Mouse (Mus musculus) liver, postnatal 0 days (tissue): ENCODE measurements around the gene Anapc16. TPM values are rescaled to one million over a fixed set of nuclear protein-coding genes. Genes with fewer than 3 reads are reported as not detected.

ENCODE experiments used
- ATAC-seq: fragments of 200-750 bp; cut with Nextera tagmentation; 2 replicates; pipeline ENCODE4 v1.8.0; 2017; ENCODE audit warnings: mild to moderate bottlenecking, moderate library complexity
- DNase-seq: peaks from one replicate; pipeline ENCODE4 v3.0.0-alpha.2; 2016
- H3K27ac ChIP-seq: fragments of 300-500 bp; sonication (generic); 2 replicates; pipeline ENCODE4 v1.5.1; 2014; ENCODE audit warnings: antibody characterized with exemption, moderate library complexity, mild to moderate bottlenecking, low read depth
- H3K27me3 ChIP-seq: fragments of 300-500 bp; sonication (generic); 2 replicates; pipeline ENCODE4 v1.6.1; 2014; ENCODE audit warnings: low read length, control low read depth, mixed read lengths; ENCODE audit not compliant: insufficient read depth
- H3K36me3 ChIP-seq: fragments of 300-500 bp; sonication (generic); replicated peaks from 2 replicates; pipeline ENCODE4 v1.6.1; 2014; ENCODE audit warnings: mild to moderate bottlenecking, control low read depth, low read length, moderate library complexity, mixed read lengths; ENCODE audit not compliant: insufficient read depth
- H3K4me1 ChIP-seq: fragments of 300-500 bp; sonication (generic); 2 replicates; pipeline ENCODE4 v1.6.1; 2014; ENCODE audit warnings: antibody characterized with exemption, mild to moderate bottlenecking, control low read depth; ENCODE audit not compliant: insufficient read depth
- H3K4me2 ChIP-seq: fragments of 300-500 bp; sonication (generic); 2 replicates; pipeline ENCODE4 v1.6.1; 2014; ENCODE audit warnings: low read depth, mild to moderate bottlenecking, low read length, moderate library complexity, mixed read lengths
- H3K4me3 ChIP-seq: fragments of 300-500 bp; sonication (generic); 2 replicates; pipeline ENCODE4 v1.5.1; 2014; ENCODE audit warnings: low read depth, low read length
- H3K9ac ChIP-seq: fragments of 300-500 bp; sonication (generic); replicated peaks from 2 replicates; pipeline ENCODE4 v1.6.1; 2014; ENCODE audit warnings: mild to moderate bottlenecking, moderate library complexity
- H3K9me3 ChIP-seq: fragments of 300-500 bp; sonication (generic); 2 replicates; pipeline ENCODE4 v1.6.1; 2016; ENCODE audit warnings: mild to moderate bottlenecking, control low read depth, low read length, mixed read lengths
- CTCF ChIP-seq: sonication (generic); IDR thresholded peaks from 2 replicates; pipeline ENCODE4 v1.5.1; 2016; ENCODE audit warnings: antibody characterized with exemption, low read depth
- EP300 ChIP-seq: IDR thresholded peaks from 2 replicates; pipeline ENCODE4 v1.6.1; 2016; ENCODE audit warnings: antibody characterized with exemption, low read depth, mild to moderate bottlenecking
- WGBS: fragments of 180-500 bp; shearing (Covaris S2); extraction: QIAGEN DNeasy Blood & Tissue Kit; methylation state at CpG from one replicate; pipeline ENCODE4 v1.1.7; 2014; ENCODE audit not compliant: insufficient replicate concordance; 5-methylcytosine and 5-hydroxymethylcytosine counted together
- polyA plus RNA-seq: library from polyadenylated mRNA; unstranded; fragments of >200 nt; fragmentation: Nextera tagmentation; extraction: Ambion mirVana; gene quantifications from 2 replicates; pipeline ENCODE4 v1.2.1, GENCODE M21; 2015

Gene Anapc16
- polyA plus RNA-seq, 1 experiment from 2014 or later: 37.7 TPM

- Histone ChIP-seq H3K36me3 (no peaks in the 10 kb centered on the region), H3K9me3 (no peaks in the 10 kb centered on the region), H3K4me3 (no peak overlapping the region), H3K27ac (no peak overlapping the region), H3K4me1 (no peaks in the 10 kb centered on the region), H3K9ac (no peak overlapping the region), H3K4me2 (no peak overlapping the region), H3K27me3 (no peaks in the 10 kb centered on the region)
- 61% methylated on average over 5 of the region's 5 CpGs for WGBS
- DNase-seq: no peak
- no peak for ATAC-seq
- TF ChIP-seq CTCF: no peak
- TF ChIP-seq EP300: no peak
Measured at GRCm38 (mm10) chr10:60033064-60033463, 30.1 kb upstream of the Anapc16 start.

GRCm38 (mm10) chr10:60032622-60033021 lies 29.7 kb upstream of the Anapc16 start:
- Histone ChIP-seq H3K27ac (no peak overlapping the region), H3K9me3 (no peaks in the 10 kb centered on the region), H3K4me3 (no peak overlapping the region), H3K27me3 (no peaks in the 10 kb centered on the region), H3K4me2 (no peak overlapping the region), H3K4me1 (no peaks in the 10 kb centered on the region), H3K36me3 (no peaks in the 10 kb centered on the region), H3K9ac (no peak overlapping the region)
- TF ChIP-seq EP300 (no peak), CTCF (no peak)
- ATAC-seq (no peak), DNase-seq (no peak)
- 58% methylated on average over 2 of the region's 2 CpGs for WGBS

GRCm38 (mm10) chr10:60031985-60032384 lies 29.1 kb upstream of the Anapc16 start:
- ATAC-seq: no peak

GRCm38 (mm10) chr10:60031562-60031961 lies 28.6 kb upstream of the Anapc16 start:
- H3K4me3 ChIP-seq: no peak overlapping the region
- no peaks in the 10 kb centered on the region for H3K27me3 ChIP-seq
- H3K27ac ChIP-seq: no peak overlapping the region
- no peak overlapping the region for H3K4me2 ChIP-seq
- no peak overlapping the region for H3K9ac ChIP-seq
- ATAC-seq: no peak
- no peaks in the 10 kb centered on the region for H3K36me3 ChIP-seq
- TF ChIP-seq CTCF (no peak), EP300 (no peak)
- 86% methylated on average over 8 of the region's 8 CpGs for WGBS
- no peak for DNase-seq
- no peaks in the 10 kb centered on the region for H3K9me3 ChIP-seq
- H3K4me1 ChIP-seq: no peaks in the 10 kb centered on the region

More at GRCm38 (mm10) chr10:60031985-60032384, 29.1 kb upstream of the Anapc16 start:
- no peak for DNase-seq
- Histone ChIP-seq H3K4me2 (no peak overlapping the region), H3K9ac (no peak overlapping the region), H3K4me1 (no peaks in the 10 kb centered on the region), H3K27me3 (no peaks in the 10 kb centered on the region), H3K9me3 (no peaks in the 10 kb centered on the region), H3K36me3 (no peaks in the 10 kb centered on the region), H3K27ac (no peak overlapping the region), H3K4me3 (no peak overlapping the region)
- 94% methylated on average over 2 of the region's 2 CpGs for WGBS
- TF ChIP-seq CTCF (no peak), EP300 (no peak)

GRCm38 (mm10) chr10:60029387-60029786 lies 26.5 kb upstream of the Anapc16 start:
- H3K9ac ChIP-seq: no peak overlapping the region
- ATAC-seq (no peak), DNase-seq (no peak)
- H3K4me1 ChIP-seq: no peaks in the 10 kb centered on the region
- no peak overlapping the region for H3K4me3 ChIP-seq
- H3K9me3 ChIP-seq: no peaks in the 10 kb centered on the region
- WGBS: 87% methylated on average over 4 of the region's 4 CpGs
- no peaks in the 10 kb centered on the region; the same call in 1 of the 2 replicates for H3K36me3 ChIP-seq
- H3K4me2 ChIP-seq: no peak overlapping the region
- TF ChIP-seq CTCF: no peak
- TF ChIP-seq EP300: no peak
- no peak overlapping the region for H3K27ac ChIP-seq
- no peaks in the 10 kb centered on the region for H3K27me3 ChIP-seq

- TF ChIP-seq CTCF (no peak), EP300 (no peak)
- no peak for ATAC-seq
- H3K9ac ChIP-seq: no peak overlapping the region
- H3K36me3 ChIP-seq: no peaks in the 10 kb centered on the region; the same call in 1 of the 2 replicates
- H3K4me2 ChIP-seq: no peak overlapping the region
- H3K4me3 ChIP-seq: no peak overlapping the region
- no peak for DNase-seq
- no peaks in the 10 kb centered on the region for H3K27me3 ChIP-seq
- H3K4me1 ChIP-seq: no peaks in the 10 kb centered on the region
- no peaks in the 10 kb centered on the region for H3K9me3 ChIP-seq
- WGBS: 75% methylated on average over 7 of the region's 7 CpGs
- H3K27ac ChIP-seq: no peak overlapping the region
Measured at GRCm38 (mm10) chr10:60028979-60029378, 26.0 kb upstream of the Anapc16 start.

- DNase-seq (no peak), ATAC-seq (no peak)
- no peaks in the 10 kb centered on the region for H3K27me3 ChIP-seq
- H3K9ac ChIP-seq: no peak overlapping the region
- WGBS: 63% methylated on average over 7 of the region's 7 CpGs
- no peaks in the 10 kb centered on the region for H3K4me1 ChIP-seq
- H3K4me3 ChIP-seq: no peak overlapping the region
- no peaks in the 10 kb centered on the region for H3K9me3 ChIP-seq
- H3K36me3 ChIP-seq: no peaks in the 10 kb centered on the region; the same call in 1 of the 2 replicates
- TF ChIP-seq CTCF (no peak), EP300 (no peak)
- no peak overlapping the region for H3K27ac ChIP-seq
- no peak overlapping the region for H3K4me2 ChIP-seq
Measured at GRCm38 (mm10) chr10:60028181-60028580, 25.2 kb upstream of the Anapc16 start.
